Mouse (Mus musculus) forebrain, embryonic 10.5 days (tissue): ENCODE measurements at regions not wholly inside any gene's neighbourhood (a gene's known extent, or its start where the extent isn't known, plus 50 kb on each side); places are given as distances from the start of the nearest gene placed in this dataset.
A peak's percentile ranks its signal among the peaks of the same experiment; 100 is the strongest.

ENCODE experiments used
- DNase-seq: peaks from one replicate; pipeline ENCODE4 v3.0.0-alpha.2; 2017; ENCODE audit warnings: low spot score; ENCODE audit errors: extremely low spot score
- H3K27ac ChIP-seq: fragments of 300-500 bp; sonication (generic); 2 replicates; pipeline ENCODE4 v1.5.1; 2016; ENCODE audit warnings: mild to moderate bottlenecking
- H3K27me3 ChIP-seq: fragments of 300-500 bp; sonication (generic); 2 replicates; pipeline ENCODE4 v1.6.1; 2016; ENCODE audit warnings: mild to moderate bottlenecking; ENCODE audit not compliant: poor library complexity, severe bottlenecking
- H3K36me3 ChIP-seq: fragments of 300-500 bp; sonication (generic); replicated peaks from 2 replicates; pipeline ENCODE4 v1.6.1; 2016; ENCODE audit warnings: mild to moderate bottlenecking, moderate library complexity
- H3K4me1 ChIP-seq: fragments of 300-500 bp; sonication (generic); 2 replicates; pipeline ENCODE4 v1.6.1; 2016
- H3K4me3 ChIP-seq: fragments of 300-500 bp; sonication (generic); 2 replicates; pipeline ENCODE4 v1.5.1; 2016; ENCODE audit warnings: mild to moderate bottlenecking, moderate library complexity
- H3K9me3 ChIP-seq: fragments of 300-500 bp; sonication (generic); 2 replicates; pipeline ENCODE4 v1.6.1; 2016; ENCODE audit warnings: mild to moderate bottlenecking, moderate library complexity
- WGBS: fragments of 180-500 bp; shearing (Covaris S2); methylation state at CpG from one replicate; pipeline ENCODE4 v1.1.7; 2016; 5-methylcytosine and 5-hydroxymethylcytosine counted together

DNA sequence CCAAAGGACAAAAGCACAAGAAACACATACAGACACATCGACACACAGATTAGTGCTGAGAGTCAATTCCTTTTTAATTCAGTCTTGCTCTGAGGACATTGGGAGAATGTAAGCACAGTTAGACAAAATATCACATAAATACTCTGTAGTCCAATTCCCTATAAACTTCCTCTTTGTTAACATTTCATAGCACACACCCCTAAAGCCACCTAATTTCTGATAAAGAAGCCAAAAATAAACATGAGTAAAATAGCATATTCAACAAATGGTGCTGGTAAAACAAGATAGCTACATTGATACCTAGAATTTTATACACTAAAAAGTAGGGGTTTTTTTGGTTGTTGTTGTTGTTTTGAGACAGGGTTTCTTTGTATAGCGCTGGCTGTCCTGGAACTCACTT, 356.6 kb downstream of the Smarca1 start:
- H3K9me3 ChIP-seq: no peaks in the 10 kb centered on the region

GRCm38 (mm10) chrX:47495056-47495455, 397.7 kb downstream of the Smarca1 start:
- no peaks in the 10 kb centered on the region for H3K4me1 ChIP-seq
- H3K9me3 ChIP-seq: no peaks in the 10 kb centered on the region
- H3K27ac ChIP-seq: no peak overlapping the region
- no peaks in the 10 kb centered on the region for H3K27me3 ChIP-seq
- DNase-seq: no peak
- WGBS: 54% methylated on average over 2 of the region's 2 CpGs
- no peaks in the 10 kb centered on the region for H3K36me3 ChIP-seq
- no peak overlapping the region for H3K4me3 ChIP-seq

More for the DNA sequence above, 356.6 kb downstream of the Smarca1 start:
- 87% methylated on average over 2 of the region's 2 CpGs for WGBS
- Histone ChIP-seq H3K27me3 (no peaks in the 10 kb centered on the region), H3K4me1 (no peaks in the 10 kb centered on the region), H3K4me3 (no peak overlapping the region), H3K27ac (no peak overlapping the region), H3K36me3 (no peaks in the 10 kb centered on the region)
- DNase-seq: no peak

DNA sequence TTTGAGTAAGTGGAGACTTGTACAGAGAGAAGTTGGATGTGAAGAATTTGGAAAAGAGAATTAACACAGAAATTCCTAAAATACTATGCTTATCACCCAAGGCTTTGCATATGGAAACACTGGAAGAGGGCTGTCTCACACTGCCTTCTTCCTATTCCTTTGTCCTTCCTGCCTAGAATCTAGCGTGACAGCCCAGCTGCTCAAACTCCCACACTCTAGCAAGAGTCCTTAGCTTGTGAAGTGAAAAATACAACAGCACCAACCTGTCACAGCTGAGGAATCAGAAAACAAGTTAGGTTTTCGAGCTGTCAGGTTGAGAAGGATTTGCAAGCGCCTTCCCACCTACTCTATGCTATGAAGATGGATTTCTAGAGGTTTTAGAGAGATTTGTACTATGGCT, 410.0 kb downstream of the Smarca1 start:
- no peak for DNase-seq
- Histone ChIP-seq H3K27ac (no peak overlapping the region), H3K4me1 (no peaks in the 10 kb centered on the region), H3K9me3 (no peaks in the 10 kb centered on the region), H3K36me3 (no peaks in the 10 kb centered on the region), H3K4me3 (no peak overlapping the region), H3K27me3 (no peaks in the 10 kb centered on the region)
- WGBS: 67% methylated on average over 3 of the region's 3 CpGs

DNA sequence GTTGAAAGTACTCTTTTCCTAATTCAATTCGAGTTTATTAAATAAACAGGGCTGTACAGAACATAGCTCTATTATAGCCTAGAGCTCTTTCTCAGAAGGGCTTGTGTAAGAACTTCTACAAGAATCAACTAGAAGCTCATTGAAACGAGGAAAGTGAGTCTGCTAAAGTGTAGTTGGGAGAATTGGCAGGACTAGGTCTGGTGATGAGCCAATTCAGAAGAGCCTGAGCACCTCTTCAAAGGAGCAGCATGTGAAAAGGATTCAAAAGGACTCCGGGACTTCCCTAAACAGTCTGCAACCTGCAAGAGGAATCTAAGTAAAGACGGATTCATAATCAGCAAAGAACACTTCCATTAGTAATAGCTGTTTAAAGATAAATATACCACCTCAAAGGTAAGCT, 414.5 kb downstream of the Smarca1 start:
- H3K36me3 ChIP-seq: no peaks in the 10 kb centered on the region
- H3K27me3 ChIP-seq: no peaks in the 10 kb centered on the region
- H3K9me3 ChIP-seq: no peaks in the 10 kb centered on the region
- no peaks in the 10 kb centered on the region for H3K4me1 ChIP-seq
- H3K27ac ChIP-seq: no peak overlapping the region
- DNase-seq: no peak
- no peak overlapping the region for H3K4me3 ChIP-seq
- WGBS: 74% methylated on average over 4 of the region's 4 CpGs

DNA sequence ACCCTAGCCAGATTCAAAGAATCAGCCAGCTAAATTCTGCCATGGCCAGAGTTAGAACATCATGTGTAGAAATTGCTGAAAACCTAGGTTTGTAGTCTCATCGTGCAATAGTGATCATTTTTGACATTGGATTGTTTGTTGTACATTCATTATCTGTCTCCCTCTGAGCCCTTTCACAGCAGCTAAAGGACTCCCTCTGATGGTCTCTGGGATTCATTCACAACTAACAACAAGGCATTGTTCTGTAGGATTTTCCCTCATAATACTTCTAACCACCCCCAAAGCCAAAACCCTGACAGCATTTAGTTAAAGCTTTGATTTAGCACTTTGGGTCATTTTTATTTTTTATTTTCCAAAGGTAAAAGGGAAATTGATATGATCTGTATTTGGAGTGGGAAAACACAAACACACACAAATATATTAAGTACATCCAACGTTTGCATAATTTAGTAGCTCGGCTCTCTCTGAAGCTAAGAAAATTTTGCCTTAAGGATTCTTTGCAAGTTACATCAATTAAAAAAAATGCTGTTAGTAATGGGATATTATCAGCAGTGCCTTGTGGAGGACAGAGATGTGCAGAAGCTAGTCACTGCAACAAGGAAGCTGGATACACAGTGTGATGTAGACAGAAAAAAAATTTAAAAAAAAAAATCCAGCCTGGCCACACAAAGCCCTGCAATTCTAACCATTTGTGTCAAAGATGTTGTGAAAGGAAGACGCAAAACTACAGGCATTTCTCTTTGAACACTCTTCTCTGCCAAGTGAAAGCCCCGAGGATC, 425.9 kb downstream of the Smarca1 start:
- Histone ChIP-seq H3K4me1 (no peaks in the 10 kb centered on the region; the same call in 1 of the 2 replicates), H3K27ac (0 out of 2 replicates have a peak overlapping the region, but pooled peaks have one; percentile 5), H3K4me3 (no peak overlapping the region), H3K36me3 (no peaks in the 10 kb centered on the region), H3K9me3 (no peaks in the 10 kb centered on the region), H3K27me3 (no peaks in the 10 kb centered on the region)
- no peak for DNase-seq
- 41% methylated on average over 5 of the region's 5 CpGs for WGBS

DNA sequence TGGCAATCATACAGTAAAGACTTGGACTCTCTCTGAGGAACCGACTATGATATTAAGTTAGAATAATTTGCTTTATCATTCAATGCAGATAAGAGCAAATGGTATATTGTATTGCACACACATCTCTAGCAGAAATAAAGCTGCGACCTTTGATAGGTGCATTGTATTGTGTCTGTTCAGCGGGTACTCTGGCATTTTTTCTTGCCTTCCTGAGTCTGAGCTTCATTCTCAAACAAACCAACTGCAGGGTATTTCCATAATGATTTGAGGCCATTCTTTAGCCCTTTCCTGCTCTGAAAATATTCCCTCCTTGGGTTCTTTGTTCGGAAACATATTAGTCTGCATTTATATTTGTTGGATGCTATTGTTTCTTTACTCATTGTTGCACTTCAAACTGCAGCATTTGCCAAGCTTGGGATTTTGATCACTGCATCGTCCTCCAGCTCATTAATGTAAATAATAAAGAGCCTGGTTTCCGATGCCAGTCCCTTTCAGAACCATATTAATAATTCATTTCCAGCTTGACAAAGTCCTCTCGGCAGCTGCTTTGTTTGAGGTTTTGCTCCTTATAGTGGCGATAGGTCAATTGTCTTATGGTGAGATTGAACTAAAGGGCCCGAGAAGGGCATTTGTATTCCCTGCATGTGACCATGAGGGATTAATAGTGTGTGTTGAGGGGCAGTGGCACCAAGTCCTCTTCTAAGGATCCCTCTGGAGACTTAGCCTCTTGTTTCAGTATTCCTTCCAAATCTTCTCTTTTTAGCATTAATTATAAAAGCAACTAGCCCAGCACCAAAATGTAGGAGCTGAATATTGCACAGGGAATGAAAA, 430.9 kb downstream of the Smarca1 start:
- H3K9me3 ChIP-seq: no peaks in the 10 kb centered on the region
- H3K27ac ChIP-seq: no peak overlapping the region
- WGBS: 68% methylated on average over 9 of the region's 9 CpGs
- no peaks in the 10 kb centered on the region for H3K4me1 ChIP-seq
- no peak for DNase-seq
- H3K27me3 ChIP-seq: no peaks in the 10 kb centered on the region
- no peaks in the 10 kb centered on the region for H3K36me3 ChIP-seq
- H3K4me3 ChIP-seq: no peak overlapping the region
